Mouse (Mus musculus): ENCODE measurements around the gene Hes2. TPM values are rescaled to one million over a fixed set of nuclear protein-coding genes. Genes with fewer than 3 reads are reported as not detected.

Hes2 gene
- polyA plus RNA-seq, 1 experiment = not detected

GRCm38 (mm10) chr4:152184353-152185035 is 25.8 kb downstream of the Hes2 start:
- Histone ChIP-seq H3K4me1 (ENCODE audit: control insufficient read depth, insufficient read depth, insufficient read length, low read length) (peaks cover 22% of the 10 kb centered on the region), H3K27ac (replicated peaks; ENCODE audit: low read depth, low read length) (no peak overlapping the region)

DNA sequence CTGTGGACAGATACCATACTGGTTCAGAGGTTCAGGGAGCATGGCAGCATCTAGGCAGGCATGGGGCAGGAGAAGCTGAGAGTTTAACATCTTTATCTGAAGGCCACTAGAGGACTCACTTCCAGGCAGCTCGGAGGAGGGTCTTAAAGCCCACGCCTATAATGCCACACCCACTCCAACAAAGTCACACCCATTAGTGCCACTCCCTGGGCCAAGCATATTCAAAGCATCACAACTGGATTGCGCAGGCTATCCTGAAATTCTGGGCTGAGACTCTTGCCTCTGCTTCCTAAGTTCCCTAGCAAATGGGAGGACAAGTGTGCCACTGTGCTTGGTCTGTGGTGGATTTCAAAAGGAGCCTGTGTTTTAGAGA is 26.5 kb downstream of the Hes2 start:
- Histone ChIP-seq H3K27ac (replicated peaks; ENCODE audit: low read depth, low read length) (peak overlapping the region; percentile 93), H3K4me3 (ENCODE audit: insufficient read depth, low read depth, low read length) (no peak overlapping the region; the same call in 1 of the 2 replicates), H3K4me1 (ENCODE audit: control insufficient read depth, insufficient read depth, insufficient read length, low read length) (peaks cover 25% of the 10 kb centered on the region)

More at GRCm38 (mm10) chr4:152184353-152185035, 25.8 kb downstream of the Hes2 start:
- H3K4me3 ChIP-seq (ENCODE audit: insufficient read depth, low read depth, low read length) = no peak overlapping the region

DNA sequence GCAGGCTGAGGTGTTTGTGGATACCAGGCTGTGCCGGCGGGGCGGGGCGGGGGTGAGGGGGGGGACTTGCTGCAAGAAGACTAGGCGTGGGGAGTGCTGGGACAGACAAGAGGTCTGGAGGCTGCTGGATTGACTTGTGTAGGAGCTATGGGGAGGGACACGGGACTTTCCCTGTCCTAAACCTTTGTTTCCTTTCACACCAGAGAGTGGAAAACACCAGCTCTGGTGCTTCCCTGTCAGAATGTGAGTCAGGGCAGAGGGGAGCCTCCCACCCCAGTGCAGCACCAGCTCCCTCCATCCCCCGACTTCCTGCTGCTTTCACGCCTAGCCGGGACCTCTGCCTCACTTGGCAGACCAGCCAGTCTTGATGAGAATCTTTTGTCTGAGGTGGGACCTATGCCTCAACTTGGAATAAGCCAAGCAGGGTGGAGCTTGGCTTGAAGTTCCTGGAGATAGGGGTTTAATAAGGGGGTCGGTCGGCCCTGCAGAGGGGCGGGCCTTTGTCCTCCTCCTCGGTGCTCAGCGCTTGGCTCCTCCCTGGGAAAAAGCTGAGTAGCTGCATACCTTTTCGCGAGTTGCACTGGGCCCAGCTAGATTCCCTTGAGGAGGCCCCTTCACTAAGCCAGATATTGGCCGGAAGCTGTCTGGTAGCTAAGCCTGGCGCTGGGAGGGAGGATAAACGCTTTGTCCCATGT is 27.0 kb downstream of the Hes2 start:
- H3K4me3 ChIP-seq (ENCODE audit: insufficient read depth, low read depth, low read length) = peak overlapping the region; percentile 46
- peaks cover 26% of the 10 kb centered on the region for H3K4me1 ChIP-seq (ENCODE audit: control insufficient read depth, insufficient read depth, insufficient read length, low read length)
- peak overlapping the region; percentile 93 for H3K27ac ChIP-seq (replicated peaks; ENCODE audit: low read depth, low read length)

- H3K27ac ChIP-seq (replicated peaks; ENCODE audit: low read depth, low read length) = peak overlapping the region; percentile 93
- H3K4me3 ChIP-seq (ENCODE audit: insufficient read depth, low read depth, low read length) = peak overlapping the region; percentile 46
- peaks cover 33% of the 10 kb centered on the region for H3K4me1 ChIP-seq (ENCODE audit: control insufficient read depth, insufficient read depth, insufficient read length, low read length)
These were observed 27.8 kb downstream of the Hes2 start for GRCm38 (mm10) chr4:152186205-152187082.

- peaks cover 33% of the 10 kb centered on the region for H3K4me1 ChIP-seq (ENCODE audit: control insufficient read depth, insufficient read depth, insufficient read length, low read length)
- no peak overlapping the region; the same call in 1 of the 2 replicates for H3K4me3 ChIP-seq (ENCODE audit: insufficient read depth, low read depth, low read length)
- peak overlapping the region; percentile 93; the same call in 1 of the 2 replicates for H3K27ac ChIP-seq (replicated peaks; ENCODE audit: low read depth, low read length)
These were observed 28.5 kb downstream of the Hes2 start for GRCm38 (mm10) chr4:152187142-152187541.

DNA sequence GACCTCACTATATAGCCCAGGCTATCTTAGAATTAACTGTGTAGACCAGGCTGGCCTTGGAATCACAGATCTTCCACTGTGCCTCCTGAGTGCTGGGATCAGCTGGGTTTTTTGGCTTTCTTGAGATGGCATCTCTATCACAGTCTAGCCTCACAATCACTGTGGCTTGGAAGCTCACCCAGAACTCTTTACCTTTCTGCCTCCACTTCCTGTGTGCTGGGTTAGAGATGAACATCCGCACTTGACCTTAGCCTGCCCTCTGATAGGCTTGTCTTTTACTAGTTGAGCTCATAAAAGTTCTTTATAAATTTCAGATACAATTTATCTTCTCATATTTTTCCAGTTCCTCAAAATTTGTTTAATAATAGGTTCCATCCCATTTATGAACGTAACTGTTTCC is 30.0 kb downstream of the Hes2 start:
- no peak overlapping the region for H3K27ac ChIP-seq (replicated peaks; ENCODE audit: low read depth, low read length)
- peaks cover 33% of the 10 kb centered on the region for H3K4me1 ChIP-seq (ENCODE audit: control insufficient read depth, insufficient read depth, insufficient read length, low read length)
- no peak overlapping the region for H3K4me3 ChIP-seq (ENCODE audit: insufficient read depth, low read depth, low read length)

GRCm38 (mm10) chr4:152189071-152189470 is 30.4 kb downstream of the Hes2 start:
- no peak overlapping the region for H3K27ac ChIP-seq (replicated peaks; ENCODE audit: low read depth, low read length)
- H3K4me3 ChIP-seq (ENCODE audit: insufficient read depth, low read depth, low read length) = no peak overlapping the region
- H3K4me1 ChIP-seq (ENCODE audit: control insufficient read depth, insufficient read depth, insufficient read length, low read length) = peaks cover 33% of the 10 kb centered on the region

GRCm38 (mm10) chr4:152189691-152190090 is 31.0 kb downstream of the Hes2 start:
- Histone ChIP-seq H3K4me1 (ENCODE audit: control insufficient read depth, insufficient read depth, insufficient read length, low read length) (peaks cover 33% of the 10 kb centered on the region), H3K4me3 (ENCODE audit: insufficient read depth, low read depth, low read length) (no peak overlapping the region), H3K27ac (replicated peaks; ENCODE audit: low read depth, low read length) (peak overlapping the region; percentile 4; the same call in 1 of the 2 replicates)

- Histone ChIP-seq H3K27ac (replicated peaks; ENCODE audit: low read depth, low read length) (peak overlapping the region; percentile 4; the same call in 1 of the 2 replicates), H3K4me3 (ENCODE audit: insufficient read depth, low read depth, low read length) (no peak overlapping the region), H3K4me1 (ENCODE audit: control insufficient read depth, insufficient read depth, insufficient read length, low read length) (peaks cover 31% of the 10 kb centered on the region)
These were observed 31.5 kb downstream of the Hes2 start for GRCm38 (mm10) chr4:152190096-152190653.

DNA sequence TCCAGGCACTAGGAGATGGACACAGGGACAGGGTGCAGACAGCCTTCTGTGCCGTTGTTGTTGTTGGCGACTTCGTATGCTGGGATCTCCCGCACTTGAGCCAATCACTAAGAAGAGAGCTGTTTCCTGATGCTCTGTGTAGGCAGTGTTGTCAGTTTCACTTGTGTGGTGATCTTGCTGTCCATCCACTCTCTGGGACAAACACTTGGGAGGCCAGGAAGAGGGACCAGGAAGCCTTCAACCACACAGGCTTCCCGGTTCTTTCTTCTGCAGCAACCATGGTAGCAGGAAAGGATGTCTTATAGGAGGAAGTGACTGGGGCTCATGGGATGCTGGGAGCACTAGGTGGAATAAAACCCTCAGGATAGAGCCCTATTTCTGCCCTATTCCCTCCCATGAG is 32.0 kb downstream of the Hes2 start:
- H3K4me3 ChIP-seq (ENCODE audit: insufficient read depth, low read depth, low read length) = no peak overlapping the region
- H3K4me1 ChIP-seq (ENCODE audit: control insufficient read depth, insufficient read depth, insufficient read length, low read length) = peaks cover 27% of the 10 kb centered on the region
- H3K27ac ChIP-seq (replicated peaks; ENCODE audit: low read depth, low read length) = peak overlapping the region; percentile 63

- no peak overlapping the region for H3K4me3 ChIP-seq (ENCODE audit: insufficient read depth, low read depth, low read length)
- peaks cover 14% of the 10 kb centered on the region; the same call in 1 of the 2 replicates for H3K4me1 ChIP-seq (ENCODE audit: control insufficient read depth, insufficient read depth, insufficient read length, low read length)
- H3K27ac ChIP-seq (replicated peaks; ENCODE audit: low read depth, low read length) = no peak overlapping the region
These were observed 33.9 kb downstream of the Hes2 start for GRCm38 (mm10) chr4:152192569-152192968.

DNA sequence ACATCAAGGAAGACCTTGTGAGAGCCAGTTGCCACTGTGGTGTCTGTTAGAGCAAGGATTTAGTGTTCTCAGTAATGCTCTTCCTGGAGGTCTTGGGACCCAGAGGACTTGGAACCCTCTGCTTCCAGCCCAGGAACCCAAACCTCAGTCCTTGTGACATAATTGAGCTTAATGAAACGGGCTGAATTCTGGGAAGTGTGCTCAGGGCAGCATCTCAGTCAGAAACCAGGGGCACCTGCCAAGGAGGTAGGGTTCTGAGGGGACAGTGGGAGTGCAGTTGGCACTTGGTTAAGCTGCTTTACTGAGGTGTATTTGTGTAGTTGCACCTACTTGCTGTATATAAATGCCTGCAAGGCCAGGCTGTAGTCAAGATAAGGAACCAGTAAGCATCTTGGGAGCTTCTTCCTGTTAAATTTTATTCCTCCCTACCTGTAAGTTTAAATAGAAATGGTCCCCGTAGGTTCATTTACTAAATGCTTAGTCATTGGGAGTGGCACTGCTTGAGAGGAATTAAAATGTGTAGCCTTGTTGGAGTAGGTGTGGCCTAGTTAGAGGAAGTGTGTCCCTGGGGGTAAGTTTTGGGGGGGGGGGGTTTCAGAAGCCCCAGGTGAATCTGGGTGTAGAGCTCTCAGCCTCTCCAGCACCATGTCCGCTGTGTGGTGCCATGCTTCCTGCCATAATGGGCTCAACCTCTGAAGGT is 36.0 kb downstream of the Hes2 start:
- H3K4me1 ChIP-seq (ENCODE audit: control insufficient read depth, insufficient read depth, insufficient read length, low read length) = peaks cover 11% of the 10 kb centered on the region; the same call in 1 of the 2 replicates
- H3K27ac ChIP-seq (replicated peaks; ENCODE audit: low read depth, low read length) = no peak overlapping the region
- H3K4me3 ChIP-seq (ENCODE audit: insufficient read depth, low read depth, low read length) = no peak overlapping the region

DNA sequence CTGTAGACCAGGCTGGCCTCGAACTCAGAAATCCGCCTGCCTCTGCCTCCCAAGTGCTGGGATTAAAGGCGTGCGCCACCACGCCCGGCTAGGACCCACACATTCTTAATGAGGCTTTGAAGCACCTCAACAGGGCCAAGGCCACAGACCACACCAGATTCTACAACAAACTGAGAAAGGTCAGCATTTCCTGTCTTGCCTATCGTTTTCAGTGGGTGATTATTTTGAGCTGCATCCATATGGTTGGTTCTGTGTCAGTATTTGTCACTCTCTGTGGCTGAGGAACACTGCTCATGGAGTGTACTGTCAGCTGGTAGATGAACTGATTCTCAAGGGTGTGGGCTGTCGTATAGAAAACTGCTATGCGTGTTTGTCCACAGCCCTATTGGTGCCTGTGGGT is 37.6 kb downstream of the Hes2 start:
- no peak overlapping the region for H3K4me3 ChIP-seq (ENCODE audit: insufficient read depth, low read depth, low read length)
- H3K27ac ChIP-seq (replicated peaks; ENCODE audit: low read depth, low read length) = no peak overlapping the region
- H3K4me1 ChIP-seq (ENCODE audit: control insufficient read depth, insufficient read depth, insufficient read length, low read length) = peaks cover 10% of the 10 kb centered on the region

DNA sequence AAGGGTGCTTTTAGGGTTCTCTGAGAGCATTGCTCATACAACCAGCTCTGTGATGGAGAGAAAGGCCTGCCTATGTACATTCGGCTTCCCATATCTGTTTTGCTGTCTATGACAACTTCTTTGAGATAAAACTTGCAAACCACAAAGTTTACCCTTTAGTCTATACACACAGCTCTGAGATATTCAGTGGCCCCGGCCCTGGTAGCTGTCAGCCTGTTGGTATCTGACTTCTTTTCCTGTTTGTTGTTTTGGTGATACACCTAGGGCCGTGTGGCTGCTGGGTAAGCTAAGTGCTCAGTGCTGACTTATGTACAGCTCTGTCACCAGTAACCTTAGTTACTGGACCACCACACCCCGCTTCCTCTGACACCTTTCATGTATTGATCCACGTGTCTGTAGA is 38.9 kb downstream of the Hes2 start:
- Histone ChIP-seq H3K27ac (replicated peaks; ENCODE audit: low read depth, low read length) (no peak overlapping the region), H3K4me1 (ENCODE audit: control insufficient read depth, insufficient read depth, insufficient read length, low read length) (peaks cover 11% of the 10 kb centered on the region), H3K4me3 (ENCODE audit: insufficient read depth, low read depth, low read length) (no peak overlapping the region)
